Mouse (Mus musculus) kidney, adult 8-10 months (tissue): ENCODE results near the gene Tgm1.

Experiments used
- DNase-seq, 2 experiments: peaks; one replicate each; pipeline ENCODE4 v3.0.0; 2022

Tgm1 gene

GRCm38 (mm10) chr14:55722438-55722945, 8.8 kb upstream of the Tgm1 start:
- DNase-seq: no peak

DNA sequence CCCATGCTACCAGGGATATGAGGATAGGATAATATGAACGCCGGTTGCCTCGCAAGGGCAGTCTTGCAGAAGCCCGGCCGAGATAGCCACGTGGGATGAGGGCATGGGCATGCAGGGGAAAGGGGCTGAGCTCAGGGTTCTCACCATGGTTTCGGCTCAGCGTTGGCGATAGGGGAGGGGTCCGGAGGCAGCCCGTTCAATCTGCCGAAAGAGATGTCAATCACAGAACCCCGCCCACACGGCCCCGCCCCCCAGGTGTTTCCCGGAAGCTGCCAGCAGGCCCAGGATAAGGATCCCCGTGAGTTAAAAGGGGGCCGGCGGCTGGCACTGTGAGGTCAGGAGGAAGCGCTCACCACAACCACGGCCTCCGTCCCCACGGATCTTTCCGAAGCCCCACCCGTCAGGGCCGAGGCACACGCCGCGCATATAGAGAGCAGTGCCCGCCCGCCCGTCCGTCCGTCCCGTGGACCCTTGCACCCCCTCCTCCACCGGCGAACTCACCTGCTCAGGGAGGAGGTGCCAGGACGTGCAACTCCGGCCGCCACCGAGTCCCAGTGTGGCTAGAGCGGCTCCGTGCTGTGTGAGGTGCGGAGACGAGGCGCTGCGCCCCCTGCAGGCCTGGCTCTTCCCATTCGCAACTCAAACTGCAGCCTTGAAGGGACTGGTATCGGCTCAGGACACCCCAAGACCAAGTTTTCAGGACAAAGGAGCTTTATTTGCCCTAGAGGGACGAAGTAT, 8.1 kb upstream of the Tgm1 start, which contains the start of gene Rabggta:
Gene Rabggta (minus strand): TSS at position 564 of the 738 bp plus-strand sequence.
- DNase-seq: peak; percentile 95 to 96

GRCm38 (mm10) chr14:55721076-55721475, 7.3 kb upstream of the Tgm1 start:
- peak; percentile 69 to 70 for DNase-seq

DNA sequence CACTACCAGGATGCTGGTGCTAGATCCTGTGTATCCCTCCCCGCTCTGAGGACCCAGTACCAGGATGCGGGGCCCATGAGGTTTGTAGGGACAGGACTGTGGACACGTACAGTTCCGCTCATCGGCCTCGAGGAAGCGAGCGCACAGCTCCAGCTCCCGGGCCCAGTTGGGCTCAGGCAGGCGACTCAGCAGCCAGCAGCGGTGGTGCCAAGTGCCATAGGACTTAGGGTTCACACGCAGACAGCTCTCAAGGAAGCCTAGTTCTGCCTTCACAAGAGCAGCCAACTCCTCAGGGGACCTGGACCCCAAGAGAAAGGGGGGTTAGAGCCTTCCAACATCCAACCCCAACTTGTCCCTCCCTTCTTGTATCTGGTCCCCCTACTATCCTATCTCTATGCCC, 6.9 kb upstream of the Tgm1 start:
- DNase-seq: no peak

DNA sequence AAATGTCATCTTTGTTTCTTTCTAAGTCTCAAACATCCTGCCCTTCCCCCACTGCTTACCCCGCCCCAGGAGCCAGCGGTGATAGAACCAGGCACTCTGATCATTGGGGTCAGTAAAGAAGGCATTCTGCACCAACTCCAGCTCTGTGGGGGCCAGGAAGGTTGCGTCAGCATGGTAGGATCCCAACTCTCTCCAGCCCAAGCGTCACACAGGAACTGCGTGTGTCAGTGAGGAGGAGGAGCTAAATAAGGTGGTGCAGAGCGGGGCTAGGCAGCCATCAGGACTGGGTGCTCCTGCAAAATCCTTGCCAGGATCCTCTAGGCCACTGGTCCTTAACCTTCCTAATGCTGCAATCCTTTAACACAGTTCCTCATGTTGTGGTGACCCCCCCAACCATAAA, 6.0 kb upstream of the Tgm1 start:
- no peak for DNase-seq

DNA sequence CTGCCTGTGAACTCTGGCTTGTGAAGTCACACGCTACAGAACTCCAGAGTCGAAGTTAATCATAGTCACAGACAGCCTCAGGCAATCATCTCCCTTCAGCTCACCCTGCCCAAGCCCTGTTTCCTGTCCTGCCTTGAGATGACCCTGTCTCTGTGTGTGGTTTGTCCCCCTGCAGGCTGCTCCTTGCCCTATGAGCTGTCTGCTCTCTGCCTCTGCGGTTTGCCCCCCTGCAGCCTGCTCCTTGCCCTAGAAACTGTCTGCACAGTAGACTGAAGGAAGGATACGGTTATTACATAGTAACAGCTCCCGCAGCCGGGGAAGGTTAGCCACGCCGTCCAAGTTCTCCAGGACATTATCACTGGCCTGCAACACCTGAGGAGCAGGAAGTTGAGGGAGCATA, 3.2 kb upstream of the Tgm1 start:
- peak; percentile 79 to 83 for DNase-seq

DNA sequence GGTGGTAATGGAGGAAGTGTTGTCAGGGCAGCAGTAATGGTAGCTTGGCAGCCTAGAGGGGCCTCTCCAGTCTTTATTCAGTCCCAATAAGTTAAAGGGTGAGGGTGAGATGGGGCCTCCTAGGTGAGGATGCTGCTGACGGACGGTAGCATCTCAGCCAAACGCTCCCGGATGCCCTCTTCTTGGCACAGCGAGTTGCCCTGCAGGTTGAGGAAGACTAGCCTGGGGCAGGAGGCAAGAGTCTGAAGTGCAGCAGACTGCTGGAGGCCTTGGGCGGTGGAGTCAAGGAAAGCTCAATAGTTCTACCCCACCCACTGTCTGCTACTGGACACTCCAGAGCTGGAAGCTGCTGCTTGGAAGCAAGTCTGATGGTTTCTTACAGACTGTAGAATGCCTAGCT, 2.5 kb upstream of the Tgm1 start:
- DNase-seq: peak; percentile 58 to 65

DNA sequence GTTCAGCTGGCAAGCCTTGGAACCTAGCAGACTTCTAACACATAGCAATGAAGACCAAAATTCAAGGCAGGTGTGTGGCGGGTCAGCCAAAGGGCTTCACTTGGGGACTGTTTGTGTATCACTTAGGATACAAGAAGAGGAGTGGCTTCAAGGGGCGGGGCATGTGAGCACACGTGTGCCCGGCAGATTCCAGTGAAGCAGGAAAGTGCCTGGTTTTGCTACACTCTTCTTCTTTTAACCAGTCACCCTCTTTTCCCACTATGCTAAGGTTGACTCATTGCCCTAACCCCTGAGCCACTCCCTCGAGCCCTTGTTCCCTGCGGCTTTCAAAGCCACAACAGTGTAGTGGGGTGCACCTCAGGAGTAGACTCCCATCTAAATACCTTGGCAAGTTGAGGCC, 1.2 kb upstream of the Tgm1 start:
- no peak for DNase-seq

GRCm38 (mm10) chr14:55713007-55713728, 558 bp downstream of the Tgm1 start:
- peak; percentile 80 to 81 for DNase-seq

- no peak for DNase-seq
Measured at GRCm38 (mm10) chr14:55711786-55712185, 1.9 kb downstream of the Tgm1 start.

DNA sequence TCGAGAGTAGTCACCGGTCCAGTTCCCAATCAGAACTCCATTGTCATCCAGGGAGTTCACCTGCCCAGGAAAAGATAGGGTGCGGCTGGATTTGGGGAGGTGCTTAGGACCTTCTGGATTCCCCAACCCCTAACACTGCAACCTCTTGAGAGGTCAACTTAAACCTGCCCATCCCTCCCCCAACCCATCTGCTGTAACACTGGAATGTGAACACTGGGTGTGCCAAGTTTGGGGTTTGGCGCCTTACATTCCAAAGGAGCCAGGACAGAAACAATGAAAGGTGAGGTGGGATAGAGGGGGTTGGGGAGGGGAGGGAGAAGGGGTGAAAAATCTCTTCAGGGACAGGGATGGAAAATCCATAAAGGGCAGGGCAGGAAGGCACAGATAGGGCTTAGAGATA, 4.2 kb downstream of the Tgm1 start:
- no peak for DNase-seq

DNA sequence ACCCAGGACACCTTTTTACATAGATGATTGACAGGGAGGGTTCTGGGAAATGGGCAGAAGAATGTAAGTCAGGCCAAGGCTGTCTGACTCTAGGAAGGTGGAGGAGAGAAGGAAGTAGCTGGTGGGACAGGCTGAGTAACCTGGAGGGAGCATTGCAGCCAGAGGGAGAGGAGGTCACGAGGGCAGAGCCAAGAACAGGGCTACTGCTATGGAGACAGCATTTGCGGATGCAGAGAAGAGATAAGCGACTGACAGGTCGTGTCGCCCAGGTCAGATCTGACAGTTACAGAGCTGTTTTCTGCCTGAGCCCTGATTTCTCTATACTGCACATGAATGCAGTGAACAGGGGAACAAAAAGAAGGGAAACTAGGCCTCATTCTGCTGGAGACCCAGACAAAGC, 6.3 kb downstream of the Tgm1 start:
- no peak for DNase-seq

DNA sequence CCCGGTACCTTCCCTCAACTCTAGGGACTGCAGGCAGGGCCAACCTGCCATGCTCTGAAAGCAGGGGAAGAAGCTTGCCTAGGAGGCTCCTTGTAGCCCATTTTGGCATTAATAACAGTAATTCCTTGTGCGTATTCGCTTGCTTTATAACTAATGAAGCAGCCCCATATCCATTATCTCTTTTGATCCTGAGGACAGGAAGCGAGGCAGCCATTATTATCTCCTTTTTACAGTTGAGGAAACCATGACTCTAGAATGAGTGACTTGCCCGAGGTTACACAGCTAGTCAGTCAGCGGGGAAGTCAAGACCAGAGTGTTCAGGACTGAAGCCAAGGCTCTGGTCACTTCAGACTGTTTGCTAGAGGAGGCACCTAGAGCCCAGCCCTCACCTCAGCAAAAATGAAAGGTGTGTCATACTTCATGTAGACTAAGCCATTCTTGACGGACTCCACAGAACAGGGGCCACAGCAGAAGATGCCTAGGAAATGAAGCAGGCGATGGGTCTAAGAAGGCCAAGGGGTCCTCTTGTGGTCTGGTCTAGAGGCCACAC, 7.6 kb downstream of the Tgm1 start:
- no peak for DNase-seq

- no peak for DNase-seq
Measured at GRCm38 (mm10) chr14:55702761-55703160, 11.0 kb downstream of the Tgm1 start.

- no peak for DNase-seq
Measured at GRCm38 (mm10) chr14:55701131-55701530, 12.6 kb downstream of the Tgm1 start.

DNA sequence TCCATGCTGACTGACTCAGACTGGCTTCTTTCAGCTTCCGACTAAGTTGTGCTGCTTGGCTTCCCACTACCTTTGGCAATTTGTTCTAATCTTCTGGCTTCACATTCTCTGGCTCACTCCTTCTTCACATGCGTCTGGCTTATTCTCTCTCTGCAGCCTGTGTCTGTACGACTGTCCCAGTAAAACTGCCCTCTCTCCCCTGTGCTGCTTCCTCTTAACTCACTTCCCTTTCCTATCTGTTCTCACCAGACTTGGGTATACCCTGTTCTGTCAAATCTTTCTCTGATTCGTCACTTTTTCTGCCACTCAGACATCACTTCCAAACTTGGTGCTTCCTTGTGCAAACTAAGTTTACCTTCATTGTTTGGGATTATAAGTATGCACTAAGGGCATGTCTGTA, 16.5 kb downstream of the Tgm1 start:
- DNase-seq: no peak

GRCm38 (mm10) chr14:55689433-55689832, 24.3 kb downstream of the Tgm1 start:
- no peak for DNase-seq

GRCm38 (mm10) chr14:55682118-55682493, 31.6 kb downstream of the Tgm1 start:
- DNase-seq: no peak

DNA sequence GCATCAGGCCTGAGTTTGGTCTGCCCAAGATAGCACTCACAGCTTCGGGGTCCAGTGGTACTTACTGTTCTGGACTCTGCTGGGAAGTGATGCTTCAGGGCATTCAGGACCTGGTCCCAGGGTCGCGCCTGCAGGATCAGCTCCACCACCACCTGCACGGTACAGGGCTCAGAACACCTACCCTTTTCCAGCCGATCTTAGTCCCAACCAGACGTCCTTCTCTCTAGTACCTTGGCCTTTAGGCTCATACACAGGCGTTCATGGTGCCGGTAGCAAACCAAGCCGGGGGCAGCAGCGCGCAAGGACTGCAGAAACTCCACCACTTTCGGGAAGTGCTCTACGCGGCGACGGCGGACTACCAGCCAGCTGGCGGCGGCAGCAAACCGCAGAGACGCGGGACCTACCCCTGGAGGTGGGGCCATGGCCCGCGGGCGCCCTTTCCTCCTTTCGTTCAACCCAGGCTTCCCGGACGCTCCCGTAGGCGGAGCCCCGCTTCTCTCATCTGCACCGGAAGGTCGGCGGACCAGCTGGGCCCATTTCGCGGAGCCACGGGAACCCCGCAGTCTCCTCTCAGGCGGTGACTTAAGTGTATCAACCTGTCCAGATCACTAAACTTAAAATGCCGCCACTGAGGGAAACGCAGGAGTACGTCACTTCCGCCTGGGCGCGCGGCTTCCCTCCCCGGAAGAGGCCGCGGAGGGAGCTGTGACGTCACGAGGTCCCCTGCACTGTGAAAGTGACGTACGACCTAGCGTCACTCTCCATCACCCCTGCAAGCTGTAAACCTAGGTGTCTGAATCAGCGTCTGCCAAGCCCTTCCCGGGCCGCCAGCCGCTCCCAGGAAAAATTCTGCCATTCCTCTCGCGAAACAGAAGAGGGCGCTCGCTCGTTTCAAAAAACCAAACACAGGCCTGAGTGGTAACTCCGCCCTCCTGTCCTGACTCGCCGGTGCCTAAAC, 32.3 kb downstream of the Tgm1 start, which contains the start of gene Tinf2:
Gene Tinf2 (minus strand): TSS at position 661 of the 958 bp plus-strand sequence.
- DNase-seq: peak; percentile 94 to 95

DNA sequence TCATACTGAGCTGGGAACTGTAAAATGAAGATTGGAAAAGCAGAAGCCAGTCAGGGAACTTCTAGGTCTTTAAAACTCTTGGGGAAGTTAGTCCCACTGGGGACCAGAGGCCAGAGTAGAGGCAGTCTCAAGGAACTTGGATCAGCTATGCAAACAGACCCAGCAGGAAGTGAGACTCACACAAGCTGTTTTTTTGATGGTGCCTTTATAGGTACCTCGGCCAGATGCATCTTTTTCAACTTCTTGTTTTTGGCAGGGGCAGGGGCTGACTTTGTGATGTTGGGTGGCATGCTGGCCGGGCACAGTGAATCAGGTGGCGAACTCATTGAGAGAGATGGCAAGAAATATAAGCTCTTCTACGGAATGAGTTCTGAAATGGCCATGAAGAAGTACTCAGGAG, 36.1 kb downstream of the Tgm1 start:
- DNase-seq: no peak

- DNase-seq: no peak
Measured at GRCm38 (mm10) chr14:55672741-55673060, 41.0 kb downstream of the Tgm1 start.

DNA sequence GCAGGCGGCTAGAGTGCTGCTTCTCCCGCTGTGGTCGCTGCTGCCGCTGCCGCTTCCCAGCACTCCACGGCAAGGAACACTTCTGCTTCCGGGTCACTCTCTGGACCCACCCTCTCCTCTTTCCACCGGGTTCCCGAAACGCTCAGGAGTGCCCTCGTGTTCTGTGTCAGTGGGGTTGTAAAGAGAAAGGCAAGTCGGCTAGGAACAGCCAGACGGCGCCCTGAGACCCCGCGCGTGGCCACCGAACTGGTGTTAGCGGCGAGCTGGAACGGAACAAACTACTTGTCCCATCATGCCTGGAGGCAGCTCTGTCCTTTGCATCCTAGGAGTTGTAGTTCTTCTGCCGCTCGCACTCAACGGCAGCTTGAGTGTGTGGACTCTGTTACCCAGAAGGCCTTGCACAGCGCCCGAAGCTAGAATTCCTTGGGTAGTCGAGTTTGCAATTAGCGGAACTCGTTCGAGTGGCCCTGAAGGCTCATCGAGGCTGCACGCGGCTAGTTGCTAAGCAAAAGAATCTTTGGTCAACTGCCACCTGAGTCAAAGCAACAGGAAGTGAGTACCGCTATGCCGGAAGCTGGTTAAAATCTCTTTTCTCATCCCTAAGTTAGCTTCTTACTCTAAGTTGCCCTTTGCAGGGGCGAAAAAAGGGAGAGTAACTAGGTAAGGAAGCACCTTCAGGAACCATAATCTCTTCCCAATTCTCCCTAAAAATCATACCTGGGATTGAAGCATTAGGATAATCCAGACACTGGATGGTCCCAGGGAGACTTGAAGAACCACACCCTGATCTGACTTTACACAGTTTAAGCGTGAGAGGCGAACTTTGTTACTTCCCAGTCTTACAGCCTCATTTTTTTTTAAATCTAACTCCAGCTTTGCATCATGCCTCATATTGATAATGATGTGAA, 41.6 kb downstream of the Tgm1 start, which contains the start of the genes Gmpr2 and Nedd8:
Gene Gmpr2 (plus strand): TSS at position 109 of the 908 bp plus-strand sequence.
Gene Nedd8 (minus strand): TSS at position 292 of the 908 bp plus-strand sequence.
- peak; percentile 94 for DNase-seq
